Mouse (Mus musculus): Measurements from ENCODE around the gene Prdm16.

Gene Prdm16

GRCm38 (mm10) chr4:154400256-154401171 lies 236.2 kb downstream of the Prdm16 start:
- no peak for ATAC-seq (ENCODE audit: insufficient number of reproducible peaks, low FRiP score, low TSS enrichment)

DNA sequence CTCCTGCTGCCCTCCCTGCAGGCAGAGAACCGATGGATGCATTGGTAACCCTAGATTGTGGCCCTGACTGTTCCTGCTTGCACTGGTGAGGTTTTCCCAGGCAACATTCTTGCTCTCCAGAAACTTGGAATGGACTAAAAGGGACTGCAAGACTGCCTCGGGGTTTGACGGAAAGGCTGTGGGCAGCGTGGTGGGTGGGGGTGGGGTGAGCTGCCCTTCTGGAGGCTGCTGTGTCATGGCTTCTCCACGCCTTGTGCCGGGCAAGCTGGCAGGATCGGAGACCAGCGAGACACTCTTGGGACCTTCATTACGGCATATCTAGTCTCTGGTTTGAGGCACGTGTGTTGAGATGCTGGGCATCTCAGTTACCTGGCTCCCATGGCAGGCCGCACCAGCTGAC lies 237.0 kb downstream of the Prdm16 start:
- ATAC-seq (ENCODE audit: insufficient number of reproducible peaks, low FRiP score, low TSS enrichment) = no peak

- no peak for ATAC-seq (ENCODE audit: insufficient number of reproducible peaks, low FRiP score, low TSS enrichment)
Observed at GRCm38 (mm10) chr4:154396652-154397301, 239.9 kb downstream of the Prdm16 start.

DNA sequence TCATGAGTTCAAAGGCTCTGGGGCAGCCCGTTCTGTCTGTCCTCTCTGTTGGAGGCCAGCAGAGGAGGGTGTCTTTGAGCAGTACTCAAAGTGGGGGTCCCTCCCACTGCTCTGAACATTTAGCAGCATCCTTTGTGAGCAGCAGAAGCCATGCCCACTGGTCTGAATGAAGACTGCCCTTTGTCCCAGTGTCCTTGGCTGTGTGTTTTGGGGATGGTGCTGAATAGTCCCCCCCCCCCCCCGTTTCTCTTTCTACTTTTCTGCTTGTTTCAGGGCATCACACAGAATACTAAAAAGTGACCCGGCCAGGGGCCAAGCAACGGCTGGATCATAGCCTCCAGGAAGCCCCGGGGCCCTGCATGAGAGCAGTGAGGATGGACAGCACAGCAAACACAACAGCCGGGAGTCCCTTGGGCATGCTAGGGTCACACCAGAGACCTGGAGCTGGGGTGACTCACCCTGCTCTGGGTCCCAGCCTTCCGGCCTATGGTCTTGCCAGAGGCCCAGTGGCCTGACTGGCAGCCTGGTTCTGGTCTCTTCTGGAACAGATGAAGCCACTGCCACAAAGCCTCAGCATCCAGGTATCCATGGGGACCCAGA lies 242.4 kb downstream of the Prdm16 start:
- no peak for ATAC-seq (ENCODE audit: insufficient number of reproducible peaks, low FRiP score, low TSS enrichment)

DNA sequence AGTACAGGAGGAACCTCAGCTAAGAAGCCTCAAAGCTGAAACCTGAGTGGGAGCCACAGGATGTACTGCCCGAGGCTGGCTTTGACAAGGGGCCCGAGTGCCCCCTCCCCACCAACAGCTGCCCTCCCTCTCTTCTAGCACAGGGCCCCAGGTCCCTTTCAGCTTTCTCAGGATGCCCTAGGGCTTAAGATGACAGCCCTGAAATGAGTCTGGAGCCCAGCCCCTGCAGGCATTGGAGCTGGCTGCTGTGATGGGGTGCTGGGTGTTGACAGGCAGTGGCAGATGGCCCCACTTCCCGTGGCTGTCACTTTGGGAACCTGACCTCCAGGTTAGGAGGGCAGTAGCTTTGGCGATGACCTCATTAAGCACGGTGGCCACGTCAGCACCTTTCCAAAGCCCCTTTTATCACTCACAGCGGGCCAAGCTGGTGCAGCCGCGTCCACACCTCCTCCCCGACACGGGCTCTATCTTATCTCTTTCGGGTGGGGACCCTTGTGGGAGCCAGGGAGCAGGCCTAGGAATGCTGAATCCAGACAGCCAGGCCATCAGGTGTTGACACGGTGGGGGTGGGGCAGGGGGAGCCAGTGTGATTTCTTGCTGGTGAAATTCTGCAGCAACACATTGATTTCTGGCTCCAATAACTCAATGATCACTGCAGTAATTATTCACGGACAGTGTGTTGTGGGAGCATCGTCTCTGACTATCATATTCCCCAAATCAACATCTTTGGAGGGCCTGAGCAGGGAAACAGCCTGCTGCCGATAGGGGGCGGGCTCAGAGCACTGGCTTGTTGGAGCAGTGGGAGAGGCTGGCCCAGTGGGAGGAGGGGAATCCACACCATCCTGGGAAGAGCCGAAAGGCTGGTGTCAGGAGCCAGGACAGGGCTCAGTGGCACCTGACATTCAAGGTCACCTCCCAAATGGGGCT lies 243.2 kb downstream of the Prdm16 start:
- no peak for ATAC-seq (ENCODE audit: insufficient number of reproducible peaks, low FRiP score, low TSS enrichment)

DNA sequence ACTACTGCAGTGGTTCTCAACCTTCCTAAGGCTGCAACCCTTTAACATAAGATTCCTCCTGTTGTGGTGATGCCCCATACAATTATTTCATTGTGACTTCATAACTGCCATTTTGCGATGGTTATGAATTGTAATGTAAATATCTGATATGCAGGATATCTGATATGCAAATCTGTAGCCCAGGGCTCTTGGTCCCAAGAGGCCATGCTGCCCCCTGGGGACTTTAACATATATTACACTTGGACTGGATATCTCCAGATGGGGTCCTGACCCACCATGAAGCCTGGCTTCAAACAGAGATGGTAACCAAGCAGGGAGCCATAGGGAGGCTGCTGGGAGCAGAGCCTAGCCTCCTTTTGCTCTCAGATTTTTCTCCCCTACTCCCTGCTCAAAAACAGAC lies 244.0 kb downstream of the Prdm16 start:
- ATAC-seq (ENCODE audit: insufficient number of reproducible peaks, low FRiP score, low TSS enrichment) = no peak

GRCm38 (mm10) chr4:154390333-154391080 lies 246.2 kb downstream of the Prdm16 start:
- ATAC-seq (ENCODE audit: insufficient number of reproducible peaks, low FRiP score, low TSS enrichment) = no peak

GRCm38 (mm10) chr4:154389641-154390040 lies 247.0 kb downstream of the Prdm16 start:
- no peak for ATAC-seq (ENCODE audit: insufficient number of reproducible peaks, low FRiP score, low TSS enrichment)

DNA sequence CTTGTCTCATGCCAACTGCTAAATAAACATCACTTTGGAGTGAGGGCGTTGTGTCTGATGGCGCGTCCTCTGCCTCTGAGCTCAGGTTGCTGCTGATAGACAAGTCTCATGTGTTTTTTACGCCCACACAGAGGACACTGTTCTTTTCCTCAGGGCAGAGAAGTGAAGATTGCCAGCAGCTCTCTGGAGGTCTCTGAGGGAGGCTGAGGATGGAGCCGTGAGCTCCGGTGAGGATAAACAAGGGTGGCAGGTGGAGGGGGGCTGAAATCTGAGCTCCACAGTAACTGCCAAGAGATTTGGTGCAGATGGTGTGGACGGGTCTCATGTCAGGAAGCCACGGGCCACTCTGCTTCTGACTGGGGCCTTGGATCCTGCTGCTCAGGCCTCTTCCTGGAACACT lies 249.9 kb downstream of the Prdm16 start:
- no peak for ATAC-seq (ENCODE audit: insufficient number of reproducible peaks, low FRiP score, low TSS enrichment)

- no peak for ATAC-seq (ENCODE audit: insufficient number of reproducible peaks, low FRiP score, low TSS enrichment)
Observed at GRCm38 (mm10) chr4:154385918-154386317, 250.8 kb downstream of the Prdm16 start.

- ATAC-seq (ENCODE audit: insufficient number of reproducible peaks, low FRiP score, low TSS enrichment) = no peak
Observed at GRCm38 (mm10) chr4:154385208-154385607, 251.5 kb downstream of the Prdm16 start.

GRCm38 (mm10) chr4:154378876-154379275 lies 257.8 kb downstream of the Prdm16 start:
- no peak for ATAC-seq (ENCODE audit: insufficient number of reproducible peaks, low FRiP score, low TSS enrichment)

GRCm38 (mm10) chr4:154375939-154376625 lies 260.6 kb downstream of the Prdm16 start:
- no peak for ATAC-seq (ENCODE audit: insufficient number of reproducible peaks, low FRiP score, low TSS enrichment)

GRCm38 (mm10) chr4:154371542-154372247 lies 265.0 kb downstream of the Prdm16 start:
- ATAC-seq (ENCODE audit: insufficient number of reproducible peaks, low FRiP score, low TSS enrichment) = no peak

DNA sequence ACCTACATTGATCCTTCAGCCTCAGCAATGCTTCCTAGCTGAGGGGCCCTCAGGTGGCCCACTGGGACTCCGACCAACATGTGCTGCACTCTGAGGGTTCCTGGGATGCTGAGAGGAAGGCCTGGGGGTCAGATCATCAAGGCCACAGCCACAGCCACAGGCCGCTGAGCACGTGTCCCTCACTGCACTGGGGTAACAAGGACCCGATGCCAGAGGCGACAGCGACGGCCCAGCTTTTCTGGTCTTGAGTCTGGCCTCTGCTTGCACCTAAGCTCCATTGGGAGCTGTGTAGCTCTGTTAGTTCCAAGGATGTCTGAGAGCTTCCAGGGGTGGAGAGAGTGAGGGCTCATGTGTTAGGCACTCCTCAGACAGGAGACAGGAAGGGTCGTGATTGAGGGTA lies 265.8 kb downstream of the Prdm16 start:
- no peak for ATAC-seq (ENCODE audit: insufficient number of reproducible peaks, low FRiP score, low TSS enrichment)

GRCm38 (mm10) chr4:154369089-154369488 lies 267.6 kb downstream of the Prdm16 start:
- no peak for ATAC-seq (ENCODE audit: insufficient number of reproducible peaks, low FRiP score, low TSS enrichment)

- ATAC-seq (ENCODE audit: insufficient number of reproducible peaks, low FRiP score, low TSS enrichment) = no peak
Observed at GRCm38 (mm10) chr4:154366836-154367235, 269.8 kb downstream of the Prdm16 start.

- no peak for ATAC-seq (ENCODE audit: insufficient number of reproducible peaks, low FRiP score, low TSS enrichment)
Observed at GRCm38 (mm10) chr4:154364752-154365151, 271.9 kb downstream of the Prdm16 start.
